Mouse (Mus musculus) liver, postnatal 0 days (tissue): ENCODE results near the gene Tbc1d8.

Experiments used
- CTCF ChIP-seq: sonication (generic); IDR thresholded peaks from 2 replicates; pipeline ENCODE4 v1.5.1; 2016; ENCODE audit warnings: antibody characterized with exemption, low read depth
- EP300 ChIP-seq: IDR thresholded peaks from 2 replicates; pipeline ENCODE4 v1.6.1; 2016; ENCODE audit warnings: antibody characterized with exemption, low read depth, mild to moderate bottlenecking

DNA sequence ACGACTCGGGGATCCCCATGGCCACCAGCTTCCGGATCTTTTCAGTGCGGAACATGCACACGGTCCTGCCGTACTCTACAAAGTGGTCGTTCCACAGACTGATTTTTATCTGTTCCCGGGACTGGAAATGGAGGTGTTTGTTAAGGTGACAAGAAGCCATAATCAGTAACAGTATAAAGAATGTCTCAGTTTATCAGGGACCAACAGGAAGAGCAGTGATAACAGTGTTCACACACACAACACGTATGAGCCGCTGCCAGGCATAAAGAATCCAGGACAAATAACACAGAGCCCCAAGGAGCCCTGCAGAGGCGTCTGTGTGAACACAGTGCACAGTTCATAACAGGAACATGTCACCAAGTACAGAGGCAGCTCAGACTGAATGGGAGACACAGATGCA, 89.2 kb downstream of the Tbc1d8 start:
- TF ChIP-seq EP300 (no peak), CTCF (no peak)
